Mouse (Mus musculus): ENCODE measurements at regions not wholly inside any gene's neighbourhood (a gene's known extent, or its start where the extent isn't known, plus 50 kb on each side); places are given as distances from the start of the nearest gene placed in this dataset.

DNA sequence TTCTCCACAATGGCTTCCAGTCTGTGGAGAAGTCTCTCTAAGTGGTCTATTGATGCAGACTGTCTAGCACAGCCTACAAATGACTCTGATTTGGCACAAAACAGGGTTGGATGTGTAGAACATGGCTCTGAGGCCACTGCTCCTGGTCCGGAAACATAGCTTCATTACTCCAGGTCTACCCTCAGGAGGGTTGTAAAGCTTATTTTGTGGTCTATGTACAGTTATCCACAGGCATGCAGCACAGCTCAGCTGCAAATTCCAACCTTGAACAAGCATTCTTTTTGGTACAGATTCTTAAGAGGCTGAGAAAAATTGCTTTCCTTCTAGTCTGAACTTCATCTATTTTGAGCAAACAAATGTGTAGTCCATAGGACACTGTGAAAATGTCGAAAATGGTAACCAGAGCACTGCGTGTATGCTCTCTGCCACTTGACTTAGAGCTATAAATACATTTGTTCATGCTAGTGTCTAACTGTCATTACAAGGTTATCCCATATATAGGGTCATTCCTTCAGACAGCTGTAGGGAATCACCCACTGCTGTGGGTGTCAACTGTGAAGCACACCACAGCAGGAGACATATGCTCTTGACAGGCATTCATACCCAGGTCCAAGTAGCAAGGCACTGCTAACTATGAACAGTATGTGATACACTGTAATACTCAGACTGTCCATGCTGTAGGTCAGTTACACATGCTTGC lies 239.5 kb upstream of the Dmac1 start:
- Histone ChIP-seq H3K27ac (no peak overlapping the region), H3K4me3 (no peak overlapping the region)
- TF ChIP-seq CTCF (conservative IDR thresholded peaks at IDR 0.05) = no peak
- no peak for DNase-seq (ENCODE audit: low spot score in 2 of 2)

All from layer of hippocampus, adult 2 months (tissue).